Mouse (Mus musculus) lung, postnatal 36 days (tissue): ENCODE measurements around the gene Frmd6.

Experiments used
- DNase-seq: peaks from one replicate; pipeline ENCODE4 v3.0.0; 2022; ENCODE audit warnings: mixed read lengths

The Frmd6 gene

DNA sequence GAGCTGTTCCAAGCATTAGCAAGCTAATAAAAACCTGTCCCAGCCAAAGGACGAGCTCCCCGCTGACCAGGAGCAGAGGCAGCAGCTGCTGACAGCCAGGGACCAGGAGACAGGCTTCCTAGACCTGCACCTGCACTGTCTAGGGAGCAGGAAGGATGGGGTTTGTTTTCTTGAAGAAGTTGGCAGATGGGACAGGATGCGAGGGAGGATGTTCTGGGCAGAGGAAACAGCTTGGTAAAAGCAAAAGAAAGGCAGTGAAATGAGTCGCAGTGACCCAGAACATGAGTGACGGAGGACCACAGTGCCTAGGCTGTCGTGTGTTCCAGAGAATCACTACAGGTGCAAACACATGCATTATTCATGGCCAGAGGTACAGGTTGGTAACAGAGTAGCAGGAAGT, 27.7 kb downstream of the Frmd6 start:
- peak; percentile 58 for DNase-seq

DNA sequence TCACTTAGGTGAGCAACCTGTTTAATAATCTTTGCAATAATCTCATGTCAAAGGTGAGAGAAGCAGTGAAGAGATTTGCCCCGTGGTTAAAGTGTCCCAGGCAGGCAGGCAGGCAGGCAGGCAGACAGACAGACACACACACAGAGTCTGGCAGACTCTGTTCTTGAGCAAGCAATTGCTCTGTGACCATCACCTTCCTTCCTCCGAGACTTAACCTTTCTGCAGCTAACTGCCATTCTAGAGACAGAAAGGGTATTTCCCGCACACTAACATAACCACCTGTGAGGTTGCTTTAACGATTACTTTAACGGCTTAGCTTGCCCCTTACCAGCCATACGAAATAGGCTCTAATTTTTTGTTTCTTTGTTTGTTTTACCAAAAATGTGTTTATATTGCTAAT, 30.4 kb downstream of the Frmd6 start:
- DNase-seq = no peak

DNA sequence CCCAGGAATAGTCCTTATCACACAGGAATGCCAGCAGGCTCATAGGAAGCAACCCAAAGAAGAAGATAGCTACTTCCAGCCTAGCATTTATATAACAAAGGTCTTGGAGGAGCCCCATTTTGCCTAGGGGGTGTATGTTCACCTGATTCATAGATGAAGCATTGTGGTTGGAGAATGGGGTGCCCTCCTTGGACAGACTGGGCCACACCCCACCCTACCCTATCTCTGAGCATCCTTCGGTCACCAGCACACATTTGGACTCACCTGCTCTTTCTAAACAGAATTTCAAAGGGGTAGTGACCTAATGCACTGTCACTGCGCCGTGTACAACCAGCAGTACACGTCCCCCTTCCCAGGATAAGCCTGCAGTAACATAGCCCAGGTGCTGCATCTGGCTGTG, 31.5 kb downstream of the Frmd6 start:
- DNase-seq = no peak

DNA sequence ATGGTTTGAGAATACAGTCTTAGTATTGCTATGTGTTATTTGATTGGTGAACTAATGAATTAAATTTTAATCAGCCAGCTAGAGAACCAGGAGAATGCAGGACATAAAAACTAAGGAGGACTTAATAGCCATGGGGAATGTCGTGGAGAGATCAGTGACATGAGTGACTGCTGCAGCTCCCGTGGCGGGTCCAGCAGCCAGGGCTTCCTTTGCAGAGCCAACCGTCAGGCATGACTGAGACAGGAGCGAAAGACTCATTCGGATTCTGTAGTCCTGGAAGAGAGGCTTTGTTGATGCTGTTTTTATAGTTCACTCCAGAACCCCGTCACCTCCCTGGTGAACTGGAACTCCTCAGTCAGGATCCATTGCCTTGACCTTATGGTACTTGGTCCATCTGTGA, 38.0 kb downstream of the Frmd6 start:
- no peak for DNase-seq

- no peak for DNase-seq
Observed at GRCm38 (mm10) chr12:70867780-70868179, 42.5 kb downstream of the Frmd6 start.

- no peak for DNase-seq
Observed at GRCm38 (mm10) chr12:70868190-70868987, 43.1 kb downstream of the Frmd6 start.

DNA sequence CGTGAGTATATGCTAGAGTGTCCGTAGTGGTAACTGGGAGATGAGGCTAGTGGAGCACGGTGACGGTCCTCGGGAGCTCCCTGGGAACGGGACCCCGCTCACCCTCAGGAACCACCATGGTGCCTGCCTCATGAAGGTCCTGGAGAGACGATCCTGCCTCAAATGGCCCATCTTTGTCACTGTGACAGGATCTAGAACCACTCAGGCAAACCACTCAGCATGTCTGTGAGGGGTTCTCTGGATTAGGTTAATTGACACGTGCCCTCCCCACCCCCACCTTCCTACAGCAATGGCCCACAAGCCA, 43.6 kb downstream of the Frmd6 start:
- DNase-seq = no peak

DNA sequence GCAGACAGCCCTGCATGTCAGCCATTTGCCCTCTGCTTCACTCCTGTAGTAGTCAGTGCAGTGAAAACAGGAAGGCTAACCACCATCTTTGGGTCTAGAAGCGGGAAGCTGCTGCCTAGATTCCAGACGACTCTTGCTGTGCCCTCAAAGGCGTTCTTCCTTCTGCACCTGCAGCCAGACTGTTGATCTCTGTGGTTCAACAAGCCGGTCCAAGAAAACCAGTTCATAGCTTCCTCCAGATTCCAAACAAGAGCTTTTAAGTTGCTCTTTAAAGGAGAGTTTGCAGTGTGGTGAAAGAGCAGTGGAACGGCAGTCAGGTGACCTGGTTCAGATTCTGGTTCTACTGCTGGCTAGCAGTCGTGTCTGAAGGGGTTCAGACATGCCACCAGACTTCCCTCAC, 48.2 kb downstream of the Frmd6 start:
- peak; percentile 48 for DNase-seq

- DNase-seq = no peak
Observed at GRCm38 (mm10) chr12:70876270-70876998, 51.1 kb downstream of the Frmd6 start.

- DNase-seq = peak; percentile 24
Observed at GRCm38 (mm10) chr12:70877926-70878710, 52.8 kb downstream of the Frmd6 start.

DNA sequence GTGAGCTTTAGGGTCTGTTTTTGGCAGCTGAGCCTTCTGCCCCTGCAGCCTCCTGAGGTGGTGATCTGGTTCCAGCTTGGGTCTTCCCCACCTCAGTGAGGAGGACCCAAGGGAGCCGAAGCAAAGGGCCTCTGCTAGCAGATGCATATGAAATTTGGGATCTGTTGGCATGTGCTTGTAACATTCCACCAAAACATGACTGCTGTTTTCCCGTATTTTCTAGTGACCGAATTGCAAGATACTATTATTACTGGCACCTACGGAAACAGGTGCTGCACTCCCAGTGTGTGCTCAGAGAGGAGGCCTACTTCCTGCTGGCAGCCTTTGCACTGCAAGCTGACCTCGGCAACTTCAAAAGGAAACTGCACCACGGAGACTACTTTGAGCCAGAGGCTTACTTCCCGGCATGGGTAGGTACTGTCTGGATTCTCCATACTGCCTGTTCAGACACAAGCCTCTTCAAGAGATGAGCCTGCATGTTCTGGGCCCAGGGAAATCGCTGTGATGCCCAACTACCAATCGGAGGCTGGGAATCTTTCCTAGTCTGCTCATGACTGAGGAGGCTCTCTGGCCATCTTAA, 55.2 kb downstream of the Frmd6 start:
- DNase-seq = no peak

GRCm38 (mm10) chr12:70881340-70881739, 56.0 kb downstream of the Frmd6 start:
- peak; percentile 83 for DNase-seq

DNA sequence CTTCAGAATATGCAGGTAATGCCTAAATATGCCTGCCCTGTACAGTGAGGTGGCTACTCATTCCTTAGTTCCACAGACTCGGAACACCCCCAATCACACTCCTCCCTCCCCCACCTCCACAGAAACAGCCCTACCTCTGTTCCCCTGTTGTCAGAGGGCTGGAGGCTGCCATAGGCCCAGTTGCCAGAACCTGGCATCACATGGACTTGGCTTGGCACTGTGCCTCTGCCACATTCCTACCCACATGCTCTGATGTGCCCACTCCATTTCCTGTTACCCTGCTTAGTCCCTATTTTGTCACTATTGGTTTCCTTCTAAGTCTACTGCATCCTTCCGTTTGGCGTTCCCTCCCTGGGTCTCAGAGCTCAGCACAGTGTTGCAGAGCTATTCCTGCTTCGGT, 56.5 kb downstream of the Frmd6 start:
- peak; percentile 43 for DNase-seq

DNA sequence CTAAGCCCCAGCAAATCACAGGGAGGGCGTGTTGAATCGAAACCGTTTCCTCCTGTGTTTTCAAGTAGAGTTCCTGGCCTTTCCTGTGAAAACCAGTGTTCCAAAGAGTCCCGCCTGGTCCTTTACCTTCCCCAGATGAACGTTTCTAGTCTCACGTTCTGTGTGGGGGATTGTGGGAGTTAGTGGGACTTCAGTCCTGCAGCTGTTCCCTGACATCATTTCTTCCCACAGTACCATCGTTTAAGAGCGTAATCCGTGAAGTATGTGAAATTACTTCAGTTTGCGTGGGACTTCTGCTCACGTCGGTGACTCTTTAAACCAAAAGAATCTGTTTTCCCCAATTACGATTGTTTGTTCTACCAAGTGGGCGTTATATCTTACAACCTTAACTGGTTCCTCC, 57.8 kb downstream of the Frmd6 start:
- DNase-seq = no peak

DNA sequence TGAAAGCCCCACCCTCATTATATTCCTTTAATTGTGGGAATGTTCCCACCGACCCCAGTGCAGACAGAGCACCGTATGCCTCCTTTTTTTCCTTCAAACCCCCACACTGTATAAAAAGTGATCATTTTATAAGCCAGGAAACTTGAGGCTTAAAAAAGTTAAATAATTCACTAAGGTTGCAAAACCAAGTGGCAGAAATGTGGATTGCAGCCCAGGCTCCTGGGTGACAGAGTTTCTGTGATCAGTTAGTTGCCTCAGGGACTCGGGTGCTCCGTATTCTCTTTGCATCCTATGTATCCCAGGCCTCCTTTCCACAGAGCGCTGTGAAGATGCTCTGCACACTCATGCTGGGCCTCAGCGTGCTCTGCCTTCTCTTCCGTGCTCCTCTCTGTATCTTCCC, 58.8 kb downstream of the Frmd6 start:
- DNase-seq = no peak

- DNase-seq = no peak
Observed at GRCm38 (mm10) chr12:70884973-70885372, 59.7 kb downstream of the Frmd6 start.

DNA sequence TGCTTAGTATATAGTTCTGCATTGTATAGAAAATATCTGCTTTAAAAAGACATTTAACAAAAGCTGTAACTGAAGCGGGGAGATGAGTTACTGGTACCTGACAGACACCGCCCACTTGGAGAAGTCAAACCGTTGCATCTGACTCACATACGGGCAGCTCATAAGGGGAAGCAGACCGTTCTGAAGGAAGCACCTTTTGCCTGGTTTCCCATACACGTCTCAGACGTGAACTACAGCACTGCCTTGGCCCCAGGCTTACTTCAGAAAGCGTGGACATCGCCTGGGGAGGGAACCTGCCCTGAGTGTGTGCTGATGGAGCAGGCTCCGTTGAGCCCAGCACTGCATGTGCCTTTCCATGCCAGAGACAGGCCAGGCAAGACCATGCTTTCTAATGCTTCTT, 60.3 kb downstream of the Frmd6 start:
- DNase-seq = no peak

GRCm38 (mm10) chr12:70890405-70890804, 65.1 kb downstream of the Frmd6 start:
- DNase-seq = no peak

DNA sequence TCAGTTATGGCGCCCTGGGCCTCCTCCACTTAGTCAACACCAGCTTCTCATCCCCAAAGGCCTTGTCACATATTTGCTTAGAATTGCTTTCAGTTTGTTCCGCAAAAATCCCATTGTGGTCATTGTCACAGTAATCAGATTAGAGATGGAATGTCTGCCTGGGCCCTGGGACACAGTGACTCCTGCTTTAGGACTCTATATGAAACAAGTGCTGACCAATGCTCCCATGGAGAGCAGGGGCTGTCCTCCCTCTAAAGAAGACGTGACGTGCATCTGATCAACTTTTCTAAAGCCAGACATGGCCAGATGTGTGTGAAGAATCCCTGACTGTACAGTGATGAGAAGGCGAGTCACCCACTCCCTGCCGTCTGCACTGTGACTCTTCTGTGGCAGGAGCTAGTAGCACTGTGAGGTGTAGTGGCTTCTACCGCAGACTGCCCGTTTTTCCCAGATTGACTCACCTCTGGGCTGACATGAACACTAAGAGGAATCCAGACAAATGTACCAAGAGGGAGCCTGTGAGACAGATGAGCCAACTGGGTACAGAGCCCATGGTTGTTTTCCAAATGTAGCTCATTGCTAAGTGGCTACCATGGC, 65.7 kb downstream of the Frmd6 start:
- DNase-seq = no peak

DNA sequence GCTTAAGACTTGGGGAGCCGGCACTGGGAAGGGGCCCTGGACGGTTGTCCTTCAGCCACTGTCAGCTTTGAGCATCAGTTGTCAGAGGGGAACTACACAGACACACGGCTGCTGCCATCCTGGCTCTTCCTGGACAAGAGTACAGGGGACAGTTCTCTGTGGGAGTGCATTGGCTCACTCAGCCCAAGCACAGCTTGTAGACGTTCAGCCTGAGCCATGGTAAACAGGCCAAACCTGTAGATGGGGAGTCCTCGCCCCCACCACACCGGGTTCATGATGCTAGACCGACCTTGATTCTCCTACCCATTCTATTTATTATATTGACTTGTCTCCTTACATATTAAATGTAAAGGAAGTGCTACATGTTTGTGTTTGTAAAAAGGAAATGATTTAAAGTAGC, 70.0 kb downstream of the Frmd6 start:
- DNase-seq = no peak

DNA sequence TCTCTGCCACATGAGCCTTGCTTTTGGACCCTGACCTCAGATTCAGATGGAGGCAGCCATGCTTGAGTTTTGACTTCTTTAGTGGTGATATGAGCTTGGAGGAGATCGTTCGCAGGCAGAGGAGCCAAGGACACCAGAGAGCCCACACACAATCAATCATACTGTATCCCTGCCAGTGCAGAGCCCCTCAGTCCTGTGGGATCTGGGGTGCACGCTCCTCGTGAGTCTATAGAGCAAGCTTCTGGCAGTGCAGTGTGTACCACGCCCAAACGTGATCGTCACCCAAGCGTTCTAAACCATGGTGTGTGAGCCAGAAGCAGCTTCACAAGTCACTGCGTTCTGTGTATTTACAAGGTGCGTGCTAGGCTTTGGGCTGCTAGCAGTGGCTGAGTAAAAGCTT, 70.8 kb downstream of the Frmd6 start:
- no peak for DNase-seq

DNA sequence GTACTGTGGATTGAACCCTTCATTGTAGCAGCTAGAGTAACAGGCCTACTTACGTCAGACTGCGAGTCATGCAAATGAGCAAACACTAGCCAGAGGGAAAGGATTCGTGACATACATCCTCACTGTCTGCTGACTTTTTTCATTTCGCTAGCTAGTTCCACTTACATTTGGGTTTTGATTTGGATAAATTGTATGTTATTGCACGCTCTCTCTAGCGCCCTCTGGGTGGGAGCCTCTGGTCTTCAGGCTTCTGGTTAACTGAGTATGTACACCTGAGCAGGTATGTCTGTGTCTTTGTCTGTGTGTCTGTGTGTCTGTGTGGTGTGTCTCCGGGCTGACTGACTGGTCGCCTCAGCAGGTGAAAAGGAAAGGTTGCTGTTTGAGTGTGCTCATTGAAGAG, 72.1 kb downstream of the Frmd6 start:
- peak; percentile 68 for DNase-seq

GRCm38 (mm10) chr12:70898450-70898849, 73.1 kb downstream of the Frmd6 start:
- no peak for DNase-seq
